Mouse (Mus musculus): Measurements from ENCODE around the gene Mov10.
"Not testable (repeated sequence)": the region's sequence is repeated elsewhere in the genome, so short reads cannot be mapped to it uniquely, and the experiment has no call there.

Mov10 gene

GRCm38 (mm10) chr3:104817991-104818748 lies at the start of gene Mov10:
Mov10 (minus strand) TSS chr3:104818563.
- peak; percentile 69 to 85 for DNase-seq (ENCODE audit: low spot score in 2 of 2)

- not testable (repeated sequence) for DNase-seq (ENCODE audit: low spot score in 2 of 2)
Measured at GRCm38 (mm10) chr3:104866674-104867073, 48.3 kb upstream of the Mov10 start.

GRCm38 (mm10) chr3:104865341-104865788 lies 47.0 kb upstream of the Mov10 start:
- peak in 1 of 2 experiments; percentile 57 for DNase-seq (ENCODE audit: low spot score in 2 of 2)

GRCm38 (mm10) chr3:104864651-104865340 lies 46.4 kb upstream of the Mov10 start:
- DNase-seq (ENCODE audit: low spot score in 2 of 2) = peak; percentile 81 to 93

GRCm38 (mm10) chr3:104863786-104864650 lies 45.7 kb upstream of the Mov10 start, which contains the start of the genes St7l and Capza1:
St7l (plus strand) TSS chr3:104864005.
Capza1 (minus strand) TSS chr3:104864505.
- peak; percentile 89 to 95 for DNase-seq (ENCODE audit: low spot score in 2 of 2)

- DNase-seq (ENCODE audit: low spot score in 2 of 2) = no peak
Measured at GRCm38 (mm10) chr3:104858560-104858959, 40.2 kb upstream of the Mov10 start.

- DNase-seq (ENCODE audit: low spot score in 2 of 2) = no peak
Measured at GRCm38 (mm10) chr3:104856106-104856505, 37.7 kb upstream of the Mov10 start.

- no peak for DNase-seq (ENCODE audit: low spot score in 2 of 2)
Measured at GRCm38 (mm10) chr3:104854866-104855265, 36.5 kb upstream of the Mov10 start.

GRCm38 (mm10) chr3:104854465-104854864 lies 36.1 kb upstream of the Mov10 start:
- no peak for DNase-seq (ENCODE audit: low spot score in 2 of 2)

- DNase-seq (ENCODE audit: low spot score in 2 of 2) = no peak
Measured at GRCm38 (mm10) chr3:104846601-104847000, 28.2 kb upstream of the Mov10 start.

- DNase-seq (ENCODE audit: low spot score in 2 of 2) = no peak
Measured at GRCm38 (mm10) chr3:104841049-104841448, 22.7 kb upstream of the Mov10 start.

- DNase-seq (ENCODE audit: low spot score in 2 of 2) = no peak
Measured at GRCm38 (mm10) chr3:104835797-104836196, 17.4 kb upstream of the Mov10 start.

- DNase-seq (ENCODE audit: low spot score in 2 of 2) = no peak
Measured at GRCm38 (mm10) chr3:104822413-104822812, 4.0 kb upstream of the Mov10 start.

- no peak for DNase-seq (ENCODE audit: low spot score in 2 of 2)
Measured at GRCm38 (mm10) chr3:104820426-104820825, 2.1 kb upstream of the Mov10 start.

- no peak for DNase-seq (ENCODE audit: low spot score in 2 of 2)
Measured at GRCm38 (mm10) chr3:104818749-104819134, 379 bp upstream of the Mov10 start.

- DNase-seq (ENCODE audit: low spot score in 2 of 2) = peak; percentile 59 to 86
Measured at GRCm38 (mm10) chr3:104817481-104817990, 827 bp downstream of the Mov10 start.

- DNase-seq (ENCODE audit: low spot score in 2 of 2) = no peak
Measured at GRCm38 (mm10) chr3:104816130-104816529, 2.2 kb downstream of the Mov10 start.

- no peak for DNase-seq (ENCODE audit: low spot score in 2 of 2)
Measured at GRCm38 (mm10) chr3:104815346-104815745, 3.0 kb downstream of the Mov10 start.

- DNase-seq (ENCODE audit: low spot score in 2 of 2) = no peak
Measured at GRCm38 (mm10) chr3:104814746-104815145, 3.6 kb downstream of the Mov10 start.

GRCm38 (mm10) chr3:104813227-104813626 lies 5.1 kb downstream of the Mov10 start:
- DNase-seq (ENCODE audit: low spot score in 2 of 2) = not testable (repeated sequence)

- no peak for DNase-seq (ENCODE audit: low spot score in 2 of 2)
Measured at GRCm38 (mm10) chr3:104812254-104812653, 6.1 kb downstream of the Mov10 start.

- no peak for DNase-seq (ENCODE audit: low spot score in 2 of 2)
Measured at GRCm38 (mm10) chr3:104811752-104812151, 6.6 kb downstream of the Mov10 start.

Data from spleen, postnatal 4 days (tissue).